Mouse (Mus musculus): ENCODE measurements around the gene Aldh1l1. TPM values are rescaled to one million over a fixed set of nuclear protein-coding genes. Genes with fewer than 3 reads are reported as not detected.
A peak's percentile ranks its signal among the peaks of the same experiment; 100 is the strongest.

Aldh1l1 gene
- polyA plus RNA-seq, 1 experiment from 2014 or later = 1.2 TPM

- Histone ChIP-seq H3K36me3 (ENCODE audit: control insufficient read depth, insufficient read depth, low read length) (no peaks in the 10 kb centered on the region), H3K9me3 (replicated peaks; ENCODE audit: control insufficient read depth, low read length) (no peaks in the 10 kb centered on the region), H3K4me3 (ENCODE audit: low read depth, low read length) (no peak overlapping the region), H3K9ac (ENCODE audit: low read depth, low read length) (no peak overlapping the region), H3K4me1 (ENCODE audit: control insufficient read depth, insufficient read depth, low read length) (no peaks in the 10 kb centered on the region), H3K4me2 (no peak overlapping the region), H3K27me3 (ENCODE audit: control insufficient read depth, insufficient read depth, low read length) (peaks cover 7% of the 10 kb centered on the region), H3K27ac (ENCODE audit: low read depth, low read length) (no peak overlapping the region)
- ATAC-seq (replicated peaks; ENCODE audit: insufficient number of reproducible peaks, low FRiP score, low TSS enrichment) = no peak; the same call in 1 of the 2 replicates
- 5% methylated on average over 7 of the region's 7 CpGs for WGBS (ENCODE audit: insufficient replicate concordance)
Observed at GRCm38 (mm10) chr6:90537941-90538340, 51.7 kb downstream of the Aldh1l1 start.

GRCm38 (mm10) chr6:90539271-90539670 lies 53.0 kb downstream of the Aldh1l1 start:
- Histone ChIP-seq H3K9me3 (replicated peaks; ENCODE audit: control insufficient read depth, low read length) (no peaks in the 10 kb centered on the region), H3K4me1 (ENCODE audit: control insufficient read depth, insufficient read depth, low read length) (no peaks in the 10 kb centered on the region), H3K27ac (ENCODE audit: low read depth, low read length) (no peak overlapping the region), H3K36me3 (ENCODE audit: control insufficient read depth, insufficient read depth, low read length) (no peaks in the 10 kb centered on the region), H3K4me3 (ENCODE audit: low read depth, low read length) (no peak overlapping the region), H3K9ac (ENCODE audit: low read depth, low read length) (no peak overlapping the region), H3K27me3 (ENCODE audit: control insufficient read depth, insufficient read depth, low read length) (peaks cover 7% of the 10 kb centered on the region), H3K4me2 (no peak overlapping the region)
- ATAC-seq (replicated peaks; ENCODE audit: insufficient number of reproducible peaks, low FRiP score, low TSS enrichment) = no peak
- 79% methylated on average over 4 of the region's 4 CpGs for WGBS (ENCODE audit: insufficient replicate concordance)

- no peaks in the 10 kb centered on the region for H3K36me3 ChIP-seq (ENCODE audit: control insufficient read depth, insufficient read depth, low read length)
- ATAC-seq (replicated peaks; ENCODE audit: insufficient number of reproducible peaks, low FRiP score, low TSS enrichment) = no peak
- no peak overlapping the region for H3K27ac ChIP-seq (ENCODE audit: low read depth, low read length)
- H3K27me3 ChIP-seq (ENCODE audit: control insufficient read depth, insufficient read depth, low read length) = peaks cover 7% of the 10 kb centered on the region
- 60% methylated on average over 1 of the region's 1 CpGs for WGBS (ENCODE audit: insufficient replicate concordance)
- H3K9ac ChIP-seq (ENCODE audit: low read depth, low read length) = no peak overlapping the region
- no peaks in the 10 kb centered on the region for H3K9me3 ChIP-seq (replicated peaks; ENCODE audit: control insufficient read depth, low read length)
- no peak overlapping the region for H3K4me2 ChIP-seq
- no peak overlapping the region for H3K4me3 ChIP-seq (ENCODE audit: low read depth, low read length)
- no peaks in the 10 kb centered on the region for H3K4me1 ChIP-seq (ENCODE audit: control insufficient read depth, insufficient read depth, low read length)
Observed at GRCm38 (mm10) chr6:90540520-90540919, 54.3 kb downstream of the Aldh1l1 start.

- H3K4me3 ChIP-seq (ENCODE audit: low read depth, low read length) = no peak overlapping the region
- no peak overlapping the region for H3K4me2 ChIP-seq
- H3K9ac ChIP-seq (ENCODE audit: low read depth, low read length) = no peak overlapping the region
- no peaks in the 10 kb centered on the region for H3K36me3 ChIP-seq (ENCODE audit: control insufficient read depth, insufficient read depth, low read length)
- WGBS (ENCODE audit: insufficient replicate concordance) = 72% methylated on average over 5 of the region's 5 CpGs
- no peaks in the 10 kb centered on the region for H3K9me3 ChIP-seq (replicated peaks; ENCODE audit: control insufficient read depth, low read length)
- H3K27ac ChIP-seq (ENCODE audit: low read depth, low read length) = no peak overlapping the region
- peaks cover 7% of the 10 kb centered on the region for H3K27me3 ChIP-seq (ENCODE audit: control insufficient read depth, insufficient read depth, low read length)
- H3K4me1 ChIP-seq (ENCODE audit: control insufficient read depth, insufficient read depth, low read length) = no peaks in the 10 kb centered on the region
- no peak for ATAC-seq (replicated peaks; ENCODE audit: insufficient number of reproducible peaks, low FRiP score, low TSS enrichment)
Observed at GRCm38 (mm10) chr6:90541367-90541772, 55.1 kb downstream of the Aldh1l1 start.

GRCm38 (mm10) chr6:90544433-90544832 lies 58.2 kb downstream of the Aldh1l1 start:
- WGBS (ENCODE audit: insufficient replicate concordance) = 65% methylated on average over 2 of the region's 2 CpGs
- no peak overlapping the region for H3K4me2 ChIP-seq
- no peaks in the 10 kb centered on the region for H3K9me3 ChIP-seq (replicated peaks; ENCODE audit: control insufficient read depth, low read length)
- H3K9ac ChIP-seq (ENCODE audit: low read depth, low read length) = no peak overlapping the region
- H3K4me3 ChIP-seq (ENCODE audit: low read depth, low read length) = no peak overlapping the region
- ATAC-seq (replicated peaks; ENCODE audit: insufficient number of reproducible peaks, low FRiP score, low TSS enrichment) = no peak
- H3K4me1 ChIP-seq (ENCODE audit: control insufficient read depth, insufficient read depth, low read length) = no peaks in the 10 kb centered on the region
- no peak overlapping the region for H3K27ac ChIP-seq (ENCODE audit: low read depth, low read length)
- peaks cover 10% of the 10 kb centered on the region for H3K27me3 ChIP-seq (ENCODE audit: control insufficient read depth, insufficient read depth, low read length)
- H3K36me3 ChIP-seq (ENCODE audit: control insufficient read depth, insufficient read depth, low read length) = no peaks in the 10 kb centered on the region

GRCm38 (mm10) chr6:90546274-90546673 lies 60.0 kb downstream of the Aldh1l1 start:
- Histone ChIP-seq H3K27me3 (ENCODE audit: control insufficient read depth, insufficient read depth, low read length) (peaks cover 3% of the 10 kb centered on the region), H3K4me1 (ENCODE audit: control insufficient read depth, insufficient read depth, low read length) (peaks cover 11% of the 10 kb centered on the region; the same call in 1 of the 2 replicates), H3K4me2 (no peak overlapping the region), H3K36me3 (ENCODE audit: control insufficient read depth, insufficient read depth, low read length) (no peaks in the 10 kb centered on the region), H3K9me3 (replicated peaks; ENCODE audit: control insufficient read depth, low read length) (no peaks in the 10 kb centered on the region), H3K9ac (ENCODE audit: low read depth, low read length) (no peak overlapping the region), H3K4me3 (ENCODE audit: low read depth, low read length) (no peak overlapping the region), H3K27ac (ENCODE audit: low read depth, low read length) (no peak overlapping the region)
- 54% methylated on average over 3 of the region's 3 CpGs for WGBS (ENCODE audit: insufficient replicate concordance)
- ATAC-seq (replicated peaks; ENCODE audit: insufficient number of reproducible peaks, low FRiP score, low TSS enrichment) = no peak

- 81% methylated on average over 3 of the region's 3 CpGs for WGBS (ENCODE audit: insufficient replicate concordance)
- no peak for ATAC-seq (replicated peaks; ENCODE audit: insufficient number of reproducible peaks, low FRiP score, low TSS enrichment)
Observed at GRCm38 (mm10) chr6:90547041-90547440, 60.8 kb downstream of the Aldh1l1 start.

GRCm38 (mm10) chr6:90550161-90550912 lies 64.1 kb downstream of the Aldh1l1 start:
- Histone ChIP-seq H3K4me2 (peak overlapping the region; percentile 66), H3K9me3 (replicated peaks; ENCODE audit: control insufficient read depth, low read length) (no peaks in the 10 kb centered on the region), H3K27me3 (ENCODE audit: control insufficient read depth, insufficient read depth, low read length) (peaks cover 3% of the 10 kb centered on the region), H3K9ac (ENCODE audit: low read depth, low read length) (peak overlapping the region; percentile 39; the same call in 1 of the 2 replicates), H3K27ac (ENCODE audit: low read depth, low read length) (no peak overlapping the region), H3K36me3 (ENCODE audit: control insufficient read depth, insufficient read depth, low read length) (no peaks in the 10 kb centered on the region), H3K4me3 (ENCODE audit: low read depth, low read length) (peak overlapping the region; percentile 21), H3K4me1 (ENCODE audit: control insufficient read depth, insufficient read depth, low read length) (peaks cover 11% of the 10 kb centered on the region; the same call in 1 of the 2 replicates)
- 5% methylated on average over 25 of the region's 25 CpGs for WGBS (ENCODE audit: insufficient replicate concordance)
- ATAC-seq (replicated peaks; ENCODE audit: insufficient number of reproducible peaks, low FRiP score, low TSS enrichment) = peak; percentile 82

More at GRCm38 (mm10) chr6:90547041-90547440, 60.8 kb downstream of the Aldh1l1 start:
- Histone ChIP-seq H3K9ac (ENCODE audit: low read depth, low read length) (no peak overlapping the region), H3K9me3 (replicated peaks; ENCODE audit: control insufficient read depth, low read length) (no peaks in the 10 kb centered on the region), H3K36me3 (ENCODE audit: control insufficient read depth, insufficient read depth, low read length) (no peaks in the 10 kb centered on the region), H3K27me3 (ENCODE audit: control insufficient read depth, insufficient read depth, low read length) (peaks cover 3% of the 10 kb centered on the region), H3K4me1 (ENCODE audit: control insufficient read depth, insufficient read depth, low read length) (peaks cover 11% of the 10 kb centered on the region; the same call in 1 of the 2 replicates), H3K4me2 (no peak overlapping the region), H3K27ac (ENCODE audit: low read depth, low read length) (no peak overlapping the region), H3K4me3 (ENCODE audit: low read depth, low read length) (no peak overlapping the region)

GRCm38 (mm10) chr6:90551251-90551650 lies 65.0 kb downstream of the Aldh1l1 start:
- Histone ChIP-seq H3K27ac (ENCODE audit: low read depth, low read length) (no peak overlapping the region), H3K9me3 (replicated peaks; ENCODE audit: control insufficient read depth, low read length) (no peaks in the 10 kb centered on the region), H3K4me1 (ENCODE audit: control insufficient read depth, insufficient read depth, low read length) (peaks cover 11% of the 10 kb centered on the region; the same call in 1 of the 2 replicates), H3K9ac (ENCODE audit: low read depth, low read length) (no peak overlapping the region), H3K36me3 (ENCODE audit: control insufficient read depth, insufficient read depth, low read length) (no peaks in the 10 kb centered on the region), H3K4me2 (peak overlapping the region; percentile 66), H3K27me3 (ENCODE audit: control insufficient read depth, insufficient read depth, low read length) (peaks cover 3% of the 10 kb centered on the region), H3K4me3 (ENCODE audit: low read depth, low read length) (no peak overlapping the region)
- no peak for ATAC-seq (replicated peaks; ENCODE audit: insufficient number of reproducible peaks, low FRiP score, low TSS enrichment)

All from heart, embryonic 11.5 days (tissue).